Mouse (Mus musculus): ENCODE measurements around the gene Cnbp.

The Cnbp gene

GRCm38 (mm10) chr6:87879010-87879409 is 28.1 kb upstream of the Cnbp start:
- no peaks in the 10 kb centered on the region for H3K9me3 ChIP-seq (ENCODE audit: low read length)
- no peak for TF ChIP-seq CTCF (conservative IDR thresholded peaks at IDR 0.05; ENCODE audit: low read length)
- TF ChIP-seq POU5F1 (IDR thresholded peaks at IDR 0.05; ENCODE audit: borderline replicate concordance, low read length) = no peak
- TF ChIP-seq NANOG (IDR thresholded peaks at IDR 0.05; ENCODE audit: borderline replicate concordance, low read length) = no peak
- H3K4me3 ChIP-seq (replicated peaks; ENCODE audit: low read length) = no peak overlapping the region
- H3K27me3 ChIP-seq (ENCODE audit: insufficient read depth, low read length) = no peaks in the 10 kb centered on the region
- peaks cover 23% of the 10 kb centered on the region for H3K4me1 ChIP-seq (replicated peaks; ENCODE audit: low read depth, low read length)
- no peaks in the 10 kb centered on the region for H3K36me3 ChIP-seq (ENCODE audit: insufficient read depth, low read length)

GRCm38 (mm10) chr6:87876068-87876643 is 25.2 kb upstream of the Cnbp start:
- peak overlapping the region; percentile 61 for H3K4me3 ChIP-seq (replicated peaks; ENCODE audit: low read length)
- H3K4me1 ChIP-seq (replicated peaks; ENCODE audit: low read depth, low read length) = peaks cover 37% of the 10 kb centered on the region
- no peaks in the 10 kb centered on the region for H3K9me3 ChIP-seq (ENCODE audit: low read length)
- H3K36me3 ChIP-seq (ENCODE audit: insufficient read depth, low read length) = no peaks in the 10 kb centered on the region
- TF ChIP-seq CTCF (conservative IDR thresholded peaks at IDR 0.05; ENCODE audit: low read length) (no peak), POU5F1 (IDR thresholded peaks at IDR 0.05; ENCODE audit: borderline replicate concordance, low read length) (no peak), NANOG (IDR thresholded peaks at IDR 0.05; ENCODE audit: borderline replicate concordance, low read length) (no peak)
- no peaks in the 10 kb centered on the region for H3K27me3 ChIP-seq (ENCODE audit: insufficient read depth, low read length)

GRCm38 (mm10) chr6:87875562-87875961 is 24.7 kb upstream of the Cnbp start:
- no peaks in the 10 kb centered on the region for H3K27me3 ChIP-seq (ENCODE audit: insufficient read depth, low read length)
- H3K9me3 ChIP-seq (ENCODE audit: low read length) = no peaks in the 10 kb centered on the region
- H3K36me3 ChIP-seq (ENCODE audit: insufficient read depth, low read length) = no peaks in the 10 kb centered on the region
- H3K4me3 ChIP-seq (replicated peaks; ENCODE audit: low read length) = peak overlapping the region; percentile 61
- TF ChIP-seq CTCF (conservative IDR thresholded peaks at IDR 0.05; ENCODE audit: low read length) (no peak), POU5F1 (IDR thresholded peaks at IDR 0.05; ENCODE audit: borderline replicate concordance, low read length) (no peak), NANOG (IDR thresholded peaks at IDR 0.05; ENCODE audit: borderline replicate concordance, low read length) (no peak)
- H3K4me1 ChIP-seq (replicated peaks; ENCODE audit: low read depth, low read length) = peaks cover 40% of the 10 kb centered on the region

GRCm38 (mm10) chr6:87875083-87875482 is 24.2 kb upstream of the Cnbp start:
- Histone ChIP-seq H3K9me3 (ENCODE audit: low read length) (no peaks in the 10 kb centered on the region), H3K4me1 (replicated peaks; ENCODE audit: low read depth, low read length) (peaks cover 40% of the 10 kb centered on the region), H3K27me3 (ENCODE audit: insufficient read depth, low read length) (no peaks in the 10 kb centered on the region), H3K4me3 (replicated peaks; ENCODE audit: low read length) (no peak overlapping the region), H3K36me3 (ENCODE audit: insufficient read depth, low read length) (no peaks in the 10 kb centered on the region)
- TF ChIP-seq CTCF (conservative IDR thresholded peaks at IDR 0.05; ENCODE audit: low read length) = no peak
- TF ChIP-seq POU5F1 (IDR thresholded peaks at IDR 0.05; ENCODE audit: borderline replicate concordance, low read length) = no peak
- TF ChIP-seq NANOG (IDR thresholded peaks at IDR 0.05; ENCODE audit: borderline replicate concordance, low read length) = no peak

GRCm38 (mm10) chr6:87873963-87874362 is 23.1 kb upstream of the Cnbp start:
- Histone ChIP-seq H3K4me1 (replicated peaks; ENCODE audit: low read depth, low read length) (peaks cover 42% of the 10 kb centered on the region), H3K4me3 (replicated peaks; ENCODE audit: low read length) (no peak overlapping the region), H3K9me3 (ENCODE audit: low read length) (no peaks in the 10 kb centered on the region), H3K27me3 (ENCODE audit: insufficient read depth, low read length) (no peaks in the 10 kb centered on the region), H3K36me3 (ENCODE audit: insufficient read depth, low read length) (no peaks in the 10 kb centered on the region)
- peak; percentile 64 for TF ChIP-seq CTCF (conservative IDR thresholded peaks at IDR 0.05; ENCODE audit: low read length)
- no peak for TF ChIP-seq POU5F1 (IDR thresholded peaks at IDR 0.05; ENCODE audit: borderline replicate concordance, low read length)
- no peak for TF ChIP-seq NANOG (IDR thresholded peaks at IDR 0.05; ENCODE audit: borderline replicate concordance, low read length)

- H3K4me1 ChIP-seq (replicated peaks; ENCODE audit: low read depth, low read length) = peaks cover 47% of the 10 kb centered on the region
- no peak overlapping the region for H3K4me3 ChIP-seq (replicated peaks; ENCODE audit: low read length)
- TF ChIP-seq NANOG (IDR thresholded peaks at IDR 0.05; ENCODE audit: borderline replicate concordance, low read length) (no peak), POU5F1 (IDR thresholded peaks at IDR 0.05; ENCODE audit: borderline replicate concordance, low read length) (no peak), CTCF (conservative IDR thresholded peaks at IDR 0.05; ENCODE audit: low read length) (no peak)
- no peaks in the 10 kb centered on the region for H3K36me3 ChIP-seq (ENCODE audit: insufficient read depth, low read length)
- H3K9me3 ChIP-seq (ENCODE audit: low read length) = no peaks in the 10 kb centered on the region
- no peaks in the 10 kb centered on the region for H3K27me3 ChIP-seq (ENCODE audit: insufficient read depth, low read length)
These were observed 22.2 kb upstream of the Cnbp start for GRCm38 (mm10) chr6:87873104-87873503.

- Histone ChIP-seq H3K4me1 (replicated peaks; ENCODE audit: low read depth, low read length) (peaks cover 51% of the 10 kb centered on the region), H3K4me3 (replicated peaks; ENCODE audit: low read length) (no peak overlapping the region), H3K9me3 (ENCODE audit: low read length) (no peaks in the 10 kb centered on the region), H3K27me3 (ENCODE audit: insufficient read depth, low read length) (no peaks in the 10 kb centered on the region), H3K36me3 (ENCODE audit: insufficient read depth, low read length) (no peaks in the 10 kb centered on the region)
- TF ChIP-seq NANOG (IDR thresholded peaks at IDR 0.05; ENCODE audit: borderline replicate concordance, low read length) (no peak), POU5F1 (IDR thresholded peaks at IDR 0.05; ENCODE audit: borderline replicate concordance, low read length) (no peak), CTCF (conservative IDR thresholded peaks at IDR 0.05; ENCODE audit: low read length) (no peak)
These were observed 20.3 kb upstream of the Cnbp start for GRCm38 (mm10) chr6:87871240-87871639.

GRCm38 (mm10) chr6:87870440-87870839 is 19.5 kb upstream of the Cnbp start:
- H3K36me3 ChIP-seq (ENCODE audit: insufficient read depth, low read length) = no peaks in the 10 kb centered on the region
- H3K4me3 ChIP-seq (replicated peaks; ENCODE audit: low read length) = no peak overlapping the region
- no peaks in the 10 kb centered on the region for H3K27me3 ChIP-seq (ENCODE audit: insufficient read depth, low read length)
- H3K4me1 ChIP-seq (replicated peaks; ENCODE audit: low read depth, low read length) = peaks cover 48% of the 10 kb centered on the region
- TF ChIP-seq POU5F1 (IDR thresholded peaks at IDR 0.05; ENCODE audit: borderline replicate concordance, low read length) = no peak
- no peak for TF ChIP-seq NANOG (IDR thresholded peaks at IDR 0.05; ENCODE audit: borderline replicate concordance, low read length)
- TF ChIP-seq CTCF (conservative IDR thresholded peaks at IDR 0.05; ENCODE audit: low read length) = no peak
- H3K9me3 ChIP-seq (ENCODE audit: low read length) = no peaks in the 10 kb centered on the region
